Mouse (Mus musculus) heart, adult 2 months (tissue): ENCODE results near the gene Tjp3.

ENCODE experiments used
- EP300 ChIP-seq: fragments of 200-500 bp; IDR thresholded peaks from 2 replicates; pipeline ENCODE4 v1.6.1; 2011; ENCODE audit warnings: low read depth, low read length, control low read depth; ENCODE audit not compliant: insufficient read depth
- POLR2A ChIP-seq: fragments of 200-500 bp; IDR thresholded peaks from 2 replicates; pipeline ENCODE4 v1.6.1; 2011; ENCODE audit warnings: mild to moderate bottlenecking, low read depth, low read length, control low read depth; ENCODE audit not compliant: insufficient read depth

GRCm38 (mm10) chr10:81315587-81315986 is 24.2 kb upstream of the Tjp3 start:
- TF ChIP-seq POLR2A: no peak
- no peak for TF ChIP-seq EP300
